Mouse (Mus musculus) adrenal gland, postnatal 0 days (tissue): Measurements from ENCODE around the gene Tmem135. TPM values are rescaled to one million over a fixed set of nuclear protein-coding genes. Genes with fewer than 3 reads are reported as not detected.

Experiments
- microRNA-seq: library from miRNA; unstranded; fragments of <30 nt; microRNA quantifications from one replicate; pipeline ENCODE4, GENCODE M21; 2016; ENCODE audit warnings: borderline replicate concordance; ENCODE audit not compliant: insufficient number of aligned reads
- polyA plus RNA-seq: library from polyadenylated mRNA; unstranded; fragments of >200 nt; fragmentation: Nextera tagmentation; extraction: Ambion mirVana; gene quantifications from 2 replicates; pipeline ENCODE4 v1.2.1, GENCODE M21; 2015

Tmem135 gene
- 24.0 and 38.3 TPM in 2 replicates for polyA plus RNA-seq

DNA sequence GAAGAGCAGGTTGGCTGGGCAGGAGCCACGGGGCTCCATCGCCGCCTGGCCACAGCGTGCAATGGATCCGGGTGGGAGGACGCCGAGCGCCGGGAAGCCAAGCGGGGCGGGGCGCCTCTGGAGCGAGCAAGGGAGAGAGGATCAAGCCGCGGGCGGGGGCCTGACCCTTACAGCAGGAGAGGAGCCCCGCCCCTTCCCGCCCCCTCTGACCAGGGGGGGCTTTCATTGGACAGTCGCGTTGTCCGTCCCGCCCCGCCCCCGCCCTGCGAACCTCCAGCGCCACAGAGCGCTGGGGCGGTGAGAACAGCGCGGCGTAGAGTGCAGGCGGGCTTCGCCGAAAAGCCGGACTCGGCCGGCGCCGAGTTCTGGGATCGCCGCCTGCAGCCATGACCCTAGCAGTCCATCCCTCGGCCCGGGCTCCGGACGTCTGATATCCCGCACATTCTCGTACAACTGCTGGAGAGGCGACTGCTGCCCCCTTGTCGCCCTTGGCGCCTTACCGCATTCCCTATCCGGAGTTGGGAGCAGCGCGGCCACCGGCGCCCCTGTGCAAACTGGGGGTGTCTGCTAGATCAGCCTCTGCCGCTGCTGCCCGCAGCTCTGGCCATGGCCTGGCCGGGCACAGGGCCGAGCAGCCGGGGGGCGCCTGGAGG, at the start of gene Tmem135, which contains the start of gene Fzd4:
Tmem135 (minus strand) TSS at position 142 of the 653 bp plus-strand sequence.
Fzd4 (plus strand) TSS at position 275 of the 653 bp plus-strand sequence.

Small RNA genes lying within 50 kb of the gene (microRNA-seq; reads per million reads assigned to microRNA genes)
- gene Gm22171 (not detected), gene Gm24659 (not detected)

Other genes with a start within 250 kb of the Tmem135 start
- 6.5 and 9.1 TPM in 2 replicates for gene Fzd4, start 133 bp upstream of the Tmem135 start, polyA plus RNA-seq
- gene Prss23, start 123.0 kb upstream of the Tmem135 start, polyA plus RNA-seq, result 63.5 and 87.6 TPM in 2 replicates
- gene Me3, start 228.2 kb upstream of the Tmem135 start, polyA plus RNA-seq, result 1.3 and 3.5 TPM in 2 replicates